Mouse (Mus musculus): ENCODE results near the gene Arl4c.

Gene Arl4c

GRCm38 (mm10) chr1:88623541-88624115 lies 78.4 kb downstream of the Arl4c start:
- DNase-seq (ENCODE audit: low spot score in 2 of 2) = no peak

All from spleen, postnatal 14 days (tissue).